Mouse (Mus musculus) kidney, postnatal 10 days (tissue): ENCODE data around the gene Bach2.

Experiments
- DNase-seq: peaks from one replicate; pipeline ENCODE4 v3.0.0; 2021; ENCODE audit warnings: mixed read lengths

Bach2 gene

GRCm38 (mm10) chr4:32504236-32504635, 265.6 kb downstream of the Bach2 start:
- DNase-seq, result no peak

GRCm38 (mm10) chr4:32506306-32506808, 267.8 kb downstream of the Bach2 start:
- no peak for DNase-seq

GRCm38 (mm10) chr4:32507041-32507440, 268.4 kb downstream of the Bach2 start:
- DNase-seq, result peak; percentile 34

- DNase-seq, result no peak
Observed at GRCm38 (mm10) chr4:32508572-32508971, 270.0 kb downstream of the Bach2 start.

GRCm38 (mm10) chr4:32508996-32509395, 270.4 kb downstream of the Bach2 start:
- DNase-seq, result no peak

- DNase-seq, result no peak
Observed at GRCm38 (mm10) chr4:32509832-32510612, 271.4 kb downstream of the Bach2 start.

GRCm38 (mm10) chr4:32510940-32511339, 272.3 kb downstream of the Bach2 start:
- no peak for DNase-seq

- no peak for DNase-seq
Observed at GRCm38 (mm10) chr4:32516126-32516525, 277.5 kb downstream of the Bach2 start.

- no peak for DNase-seq
Observed at GRCm38 (mm10) chr4:32518842-32519578, 280.4 kb downstream of the Bach2 start.

GRCm38 (mm10) chr4:32520628-32521360, 282.2 kb downstream of the Bach2 start:
- DNase-seq, result peak; percentile 72

- DNase-seq, result no peak
Observed at GRCm38 (mm10) chr4:32521361-32521740, 282.7 kb downstream of the Bach2 start.

GRCm38 (mm10) chr4:32522013-32522412, 283.4 kb downstream of the Bach2 start:
- DNase-seq, result no peak

- DNase-seq, result peak; percentile 66
Observed at GRCm38 (mm10) chr4:32524282-32524681, 285.7 kb downstream of the Bach2 start.

GRCm38 (mm10) chr4:32525000-32525399, 286.4 kb downstream of the Bach2 start:
- DNase-seq, result no peak

GRCm38 (mm10) chr4:32526228-32526836, 287.7 kb downstream of the Bach2 start:
- DNase-seq, result no peak

GRCm38 (mm10) chr4:32529443-32529995, 290.9 kb downstream of the Bach2 start:
- DNase-seq, result no peak

GRCm38 (mm10) chr4:32530421-32530920, 291.9 kb downstream of the Bach2 start:
- DNase-seq, result no peak

GRCm38 (mm10) chr4:32530921-32531846, 292.6 kb downstream of the Bach2 start:
- DNase-seq, result peak; percentile 75

GRCm38 (mm10) chr4:32532079-32532478, 293.5 kb downstream of the Bach2 start:
- DNase-seq, result no peak

GRCm38 (mm10) chr4:32533735-32534134, 295.1 kb downstream of the Bach2 start:
- no peak for DNase-seq

- DNase-seq, result no peak
Observed at GRCm38 (mm10) chr4:32535626-32536025, 297.0 kb downstream of the Bach2 start.
